Mouse (Mus musculus) gastrocnemius, adult 8-10 months (tissue): ENCODE data around the gene Zfp825. TPM values are rescaled to one million over a fixed set of nuclear protein-coding genes. Genes with fewer than 3 reads are reported as not detected.
"Not testable (repeated sequence)": the region's sequence is repeated elsewhere in the genome, so short reads cannot be mapped to it uniquely, and the experiment has no call there.

Experiments used
- DNase-seq, 2 experiments: peaks; one replicate each; pipeline ENCODE4 v3.0.0; 2022; ENCODE audit warnings: low spot score in 2 of 2
- total RNA-seq, 4 experiments: library from RNA; stranded (reverse); gene quantifications; 2 replicates each; pipeline ENCODE4 v1.2.4; 2022

Zfp825 gene
- total RNA-seq, result 1 to 10 TPM; 7.0 to 8.0 (median 7.5) TPM

DNA sequence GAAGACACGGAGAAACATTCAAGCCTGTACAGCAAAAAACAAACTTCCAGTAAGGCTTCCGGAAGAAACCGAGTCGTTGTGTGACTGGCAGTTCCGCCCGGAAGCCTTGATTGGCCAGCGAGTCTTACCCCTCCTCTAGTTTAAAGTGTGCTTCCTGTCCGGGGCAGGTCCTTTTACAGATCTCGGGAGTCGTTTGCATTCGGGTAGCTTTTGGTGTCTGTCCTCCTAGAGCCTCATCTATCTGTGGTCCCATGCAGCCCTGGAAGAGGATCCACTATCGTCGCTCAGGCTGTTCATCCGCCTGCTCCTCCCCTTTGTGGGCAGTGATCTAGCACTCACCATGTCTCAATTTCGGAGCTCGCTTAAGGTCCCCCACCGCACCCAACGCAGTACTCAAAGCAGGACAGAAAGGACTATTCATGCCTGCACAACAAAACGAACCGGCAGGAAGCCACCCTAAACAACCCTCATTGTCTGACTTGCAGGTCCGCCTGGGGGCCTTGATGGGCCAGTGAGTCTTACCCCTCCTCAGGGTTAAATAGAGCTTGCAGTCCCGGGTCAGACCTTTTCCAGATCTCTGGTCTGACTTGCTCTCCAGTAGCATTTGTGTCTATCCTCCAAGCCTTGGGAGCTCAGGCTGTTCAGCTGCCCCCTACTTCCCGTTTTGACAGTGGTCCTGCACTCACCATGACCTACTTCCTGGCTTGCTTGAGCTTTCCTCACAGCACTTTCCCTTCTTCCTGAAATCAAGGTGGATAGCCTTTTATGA lies at the start of gene Zfp825:
TSS of gene Zfp825 (minus strand) at position 82 of the 769 bp plus-strand sequence.
- peak; percentile 8 to 31 for DNase-seq

DNA sequence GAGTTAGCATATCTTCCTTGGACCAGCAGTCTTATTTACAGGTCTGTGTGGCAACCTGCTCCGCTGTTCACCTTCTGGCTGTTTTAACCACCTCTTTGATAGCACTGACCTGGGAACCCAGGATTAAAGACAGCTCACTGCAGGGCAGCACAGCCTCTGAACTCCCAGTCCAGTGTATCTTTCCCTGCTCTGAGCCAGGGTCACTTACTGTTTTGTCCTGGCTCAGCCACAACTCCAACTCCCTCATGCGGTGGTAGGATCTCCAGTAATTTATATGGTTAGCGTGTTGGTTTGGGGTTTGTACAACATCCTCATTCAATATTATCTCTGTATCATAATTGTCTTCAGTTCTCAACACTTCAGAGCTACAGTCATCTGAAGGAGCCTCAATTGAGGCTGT lies 41.6 kb upstream of the Zfp825 start:
- not testable (repeated sequence) for DNase-seq

DNA sequence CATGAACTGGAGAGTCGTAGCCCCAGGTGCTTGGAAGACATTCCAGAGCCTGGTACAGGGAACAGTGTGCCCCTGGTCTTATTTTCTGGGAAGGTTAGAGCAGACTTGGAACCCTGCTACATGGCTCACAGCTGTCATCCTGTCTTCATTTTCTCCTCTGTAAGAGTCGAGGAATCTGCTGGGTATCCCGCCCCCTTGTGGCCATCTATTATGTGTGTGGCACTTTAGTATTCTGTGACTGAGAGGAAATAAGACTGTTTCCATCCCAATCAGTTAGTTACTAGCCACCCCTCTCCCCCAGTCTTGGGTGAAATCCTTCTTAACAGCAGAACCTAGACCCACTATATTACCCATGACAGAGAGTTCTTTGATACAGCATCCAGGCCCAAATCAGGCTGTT lies 41.1 kb upstream of the Zfp825 start:
- DNase-seq, result peak; percentile 7 to 13

DNA sequence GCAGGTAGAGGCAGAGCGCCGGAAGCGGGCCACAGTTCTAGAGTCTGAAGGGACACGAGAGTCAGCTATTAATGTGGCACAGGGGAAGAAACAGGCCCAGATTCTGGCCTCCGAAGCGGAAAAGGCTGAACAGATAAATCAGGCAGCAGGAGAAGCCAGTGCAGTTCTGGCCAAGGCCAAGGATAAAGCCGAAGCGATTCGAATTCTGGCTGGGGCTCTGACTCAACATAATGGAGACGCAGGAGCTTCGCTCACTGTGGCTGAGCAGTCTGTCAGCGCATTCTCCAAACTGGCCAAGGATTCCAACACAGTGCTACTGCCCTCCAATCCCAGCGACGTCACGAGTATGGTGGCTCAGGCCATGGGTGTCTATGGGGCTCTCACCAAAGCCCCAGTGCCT lies 40.3 kb upstream of the Zfp825 start:
- DNase-seq, result no peak

DNA sequence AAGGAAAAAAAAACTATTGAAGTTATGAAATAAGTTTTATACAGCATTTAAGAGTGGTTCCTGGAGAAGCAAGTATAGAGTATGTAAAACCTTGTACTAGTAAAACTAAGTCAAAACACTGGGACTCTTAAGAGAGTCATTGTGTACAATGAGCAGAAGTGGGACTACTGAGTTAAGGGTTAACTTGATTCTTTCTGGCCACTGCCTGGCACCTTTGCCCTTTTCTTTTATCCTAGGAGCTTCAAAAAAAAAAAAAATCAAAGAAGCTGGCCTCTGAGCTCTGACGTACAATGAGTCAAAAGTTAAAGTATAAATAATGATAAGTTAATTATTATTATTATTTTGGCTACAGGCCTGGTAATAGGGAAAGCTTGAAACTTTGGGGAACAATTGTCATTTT lies 37.5 kb upstream of the Zfp825 start:
- not testable (repeated sequence) for DNase-seq

DNA sequence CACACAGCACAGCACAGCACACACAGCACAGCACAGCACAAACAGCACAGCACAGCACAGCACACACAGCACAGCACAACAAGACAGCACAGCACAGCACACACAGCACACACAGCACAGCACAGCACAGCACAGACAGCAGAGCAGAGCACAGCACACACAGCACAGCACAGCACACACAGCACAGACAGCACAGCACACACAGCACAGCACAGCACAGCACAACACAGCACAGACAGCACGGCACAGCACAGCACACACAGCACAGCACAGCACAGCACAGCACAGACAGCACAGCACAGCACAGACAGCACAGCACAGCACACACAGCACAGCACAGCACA lies 35.6 kb upstream of the Zfp825 start:
- not testable (repeated sequence) for DNase-seq

DNA sequence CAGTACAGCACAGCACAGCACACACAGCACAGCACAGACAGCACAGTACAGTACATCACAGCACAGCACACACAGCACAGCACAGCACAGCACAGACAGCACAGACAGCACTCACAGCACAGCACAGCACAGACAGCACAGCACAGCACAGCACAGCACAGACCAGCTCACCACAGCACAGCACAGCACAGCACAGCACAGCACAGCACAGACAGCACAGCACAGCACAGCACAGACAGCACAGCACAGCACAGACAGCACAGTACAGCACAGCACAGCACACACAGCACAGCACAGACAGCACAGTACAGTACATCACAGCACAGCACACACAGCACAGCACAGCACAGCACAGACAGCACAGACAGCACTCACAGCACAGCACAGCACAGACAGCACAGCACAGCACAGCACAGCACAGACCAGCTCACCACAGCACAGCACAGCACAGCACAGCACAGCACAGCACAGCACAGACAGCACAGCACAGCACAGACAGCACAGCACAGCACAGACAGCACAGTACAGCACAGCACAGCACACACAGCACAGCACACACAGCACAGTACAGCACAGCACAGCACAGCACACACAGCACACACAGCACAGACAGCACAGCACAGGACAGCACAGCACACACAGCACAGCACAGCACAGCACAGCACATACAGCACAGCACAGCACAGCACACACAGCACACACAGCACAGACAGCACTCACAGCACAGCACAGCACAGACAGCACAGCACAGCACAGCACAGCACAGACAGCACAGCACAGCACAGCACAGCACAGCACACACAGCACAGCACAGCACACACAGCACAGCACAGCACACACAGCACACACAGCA lies 35.0 kb upstream of the Zfp825 start:
- DNase-seq, result not testable (repeated sequence)

DNA sequence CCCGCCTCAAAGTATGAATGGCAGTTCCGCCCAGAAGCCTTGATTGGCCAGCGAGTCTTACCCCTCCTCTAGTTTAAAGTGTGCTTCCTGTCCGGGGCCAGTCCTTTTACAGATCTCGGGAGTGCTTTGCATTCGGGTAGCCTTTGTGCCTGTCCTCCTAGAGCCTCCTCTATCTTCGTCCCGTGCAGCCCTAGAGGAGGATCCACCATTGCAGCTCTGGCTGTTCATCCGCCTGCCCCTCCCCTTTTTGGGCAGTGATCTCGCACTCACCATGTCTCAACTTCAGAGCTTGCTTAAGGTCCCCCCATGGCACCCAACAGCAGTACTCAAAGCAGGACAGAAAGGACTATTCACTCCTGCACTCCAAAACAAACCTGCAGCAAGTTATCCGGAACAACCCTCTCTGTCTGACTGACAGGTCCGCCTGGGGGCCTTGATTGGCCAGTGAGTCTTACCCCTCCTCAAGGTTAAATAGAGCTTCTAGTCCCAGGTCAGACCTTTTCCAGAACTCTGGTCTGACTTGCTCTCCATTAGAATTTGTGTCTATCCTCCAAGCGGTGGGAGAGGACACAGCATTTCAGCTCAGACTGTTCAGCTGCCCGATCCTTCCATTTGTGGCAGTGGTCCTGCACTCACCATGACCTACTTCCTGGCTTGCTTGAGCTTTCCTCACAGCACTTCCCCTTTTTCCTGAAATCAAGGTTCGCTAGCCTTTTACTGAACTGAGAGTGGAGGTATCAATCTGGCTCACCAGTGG lies 28.9 kb upstream of the Zfp825 start:
- peak; percentile 42 to 52 for DNase-seq

DNA sequence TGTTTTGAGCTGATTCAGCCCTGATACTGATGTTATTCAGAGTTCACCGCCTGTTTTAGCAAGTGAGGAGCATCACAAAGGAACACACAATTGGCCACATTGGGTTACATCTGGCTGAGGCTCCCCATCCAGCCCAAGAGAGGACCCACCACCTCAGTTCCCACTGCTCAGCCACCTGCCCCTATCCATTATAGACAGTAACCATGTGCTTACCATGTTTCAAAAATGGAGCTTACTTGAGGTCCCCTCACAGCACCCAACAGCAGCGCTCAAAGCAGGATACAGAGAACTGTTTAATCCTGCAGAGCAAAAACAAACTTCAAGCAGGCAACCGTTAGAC lies 28.3 kb upstream of the Zfp825 start:
- not testable (repeated sequence) for DNase-seq

DNA sequence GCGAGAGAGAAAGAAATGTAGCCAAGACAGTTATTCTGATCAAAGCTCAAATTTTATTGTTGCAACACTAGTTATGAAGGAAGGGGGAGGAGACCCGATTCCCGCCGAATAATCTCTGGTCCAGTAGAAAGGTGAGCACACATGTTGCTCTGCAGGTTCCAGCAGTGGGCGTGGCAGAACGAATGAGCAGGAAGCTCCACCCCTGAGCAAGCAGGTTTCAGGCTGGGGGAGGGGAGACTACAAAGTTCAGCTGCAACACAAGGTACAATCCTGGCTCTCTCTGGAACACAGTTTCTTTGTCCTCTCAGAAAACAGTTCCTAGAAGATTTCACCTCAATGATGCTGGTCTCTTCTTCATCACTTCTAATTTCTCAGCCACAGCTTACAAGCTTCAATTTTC lies 14.2 kb upstream of the Zfp825 start:
- DNase-seq, result not testable (repeated sequence)

DNA sequence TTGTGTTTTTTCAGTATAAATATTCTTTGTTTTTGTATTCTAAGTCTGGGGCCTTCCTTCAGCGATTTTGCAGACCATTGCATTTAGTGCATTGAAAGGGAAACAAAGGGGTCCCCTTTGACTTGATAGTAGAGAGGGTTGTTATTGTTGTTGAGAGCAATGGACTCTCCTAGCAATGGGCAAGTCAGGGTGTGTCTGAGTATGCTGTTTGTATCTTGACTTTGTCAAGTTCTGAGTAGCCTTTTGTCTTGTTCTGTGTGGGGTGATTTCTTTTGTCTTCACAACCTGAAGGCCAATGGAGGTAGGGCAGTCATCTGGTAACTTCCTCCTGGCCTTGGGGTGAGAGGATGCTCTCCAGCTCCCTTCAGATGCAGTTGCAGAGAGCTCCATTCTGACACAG lies 9.1 kb upstream of the Zfp825 start:
- not testable (repeated sequence) for DNase-seq

DNA sequence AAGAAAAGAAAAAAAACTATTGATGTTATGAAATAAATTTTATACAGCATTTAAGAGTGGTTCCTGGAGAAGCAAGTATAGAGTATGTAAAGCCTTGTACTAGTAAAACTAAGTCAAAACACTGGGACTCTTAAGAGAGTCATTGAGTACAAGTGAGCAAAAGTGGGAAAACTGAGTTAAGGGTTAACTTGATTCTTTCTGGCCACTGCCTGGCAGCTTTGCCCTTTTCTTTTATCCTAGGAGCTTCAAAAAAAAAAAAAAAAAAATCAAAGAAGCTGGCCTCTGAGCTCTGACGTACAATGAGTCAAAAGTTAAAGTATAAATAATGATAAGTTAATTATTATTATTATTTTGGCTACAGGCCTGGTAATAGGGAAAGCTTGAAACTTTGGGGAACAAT lies 5.9 kb upstream of the Zfp825 start:
- DNase-seq, result not testable (repeated sequence)

DNA sequence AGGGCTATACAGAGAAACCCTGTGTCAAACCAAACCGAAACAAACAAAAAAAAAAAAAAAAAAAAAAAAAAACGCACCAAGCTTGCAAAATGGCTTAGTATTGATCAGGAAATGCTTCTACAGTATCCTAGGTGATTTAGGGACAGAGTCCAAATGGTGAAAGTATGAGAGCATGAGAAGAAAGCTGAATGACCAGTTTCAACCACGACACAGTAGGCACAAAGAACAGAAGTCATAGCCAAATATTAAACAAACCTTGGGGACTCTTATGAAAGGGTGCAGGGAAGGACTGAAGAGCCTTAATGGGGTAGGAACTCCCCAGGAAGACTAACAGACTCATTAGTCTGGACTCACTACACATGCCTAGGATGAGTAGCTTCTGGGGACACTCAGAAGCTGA lies 9.5 kb downstream of the Zfp825 start:
- DNase-seq, result not testable (repeated sequence)

DNA sequence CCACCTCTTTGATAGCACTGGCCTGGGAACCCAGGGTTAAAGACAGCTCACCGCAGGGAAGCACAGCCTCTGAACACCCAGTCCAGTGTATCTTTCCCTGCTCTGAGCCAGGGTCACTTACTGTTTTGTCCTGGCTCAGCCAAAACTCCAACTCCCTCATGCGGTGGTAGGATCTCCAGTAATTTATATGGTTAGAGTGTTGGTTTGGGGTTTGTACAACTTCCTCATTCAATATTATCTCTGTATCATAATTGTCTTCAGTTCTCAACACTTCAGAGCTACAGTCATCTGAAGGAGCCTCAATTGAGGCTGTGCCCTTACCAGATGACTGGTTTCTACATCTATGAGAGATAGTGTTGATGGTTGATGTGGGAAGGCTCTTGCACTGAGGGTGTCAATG lies 22.3 kb downstream of the Zfp825 start:
- DNase-seq, result not testable (repeated sequence)

DNA sequence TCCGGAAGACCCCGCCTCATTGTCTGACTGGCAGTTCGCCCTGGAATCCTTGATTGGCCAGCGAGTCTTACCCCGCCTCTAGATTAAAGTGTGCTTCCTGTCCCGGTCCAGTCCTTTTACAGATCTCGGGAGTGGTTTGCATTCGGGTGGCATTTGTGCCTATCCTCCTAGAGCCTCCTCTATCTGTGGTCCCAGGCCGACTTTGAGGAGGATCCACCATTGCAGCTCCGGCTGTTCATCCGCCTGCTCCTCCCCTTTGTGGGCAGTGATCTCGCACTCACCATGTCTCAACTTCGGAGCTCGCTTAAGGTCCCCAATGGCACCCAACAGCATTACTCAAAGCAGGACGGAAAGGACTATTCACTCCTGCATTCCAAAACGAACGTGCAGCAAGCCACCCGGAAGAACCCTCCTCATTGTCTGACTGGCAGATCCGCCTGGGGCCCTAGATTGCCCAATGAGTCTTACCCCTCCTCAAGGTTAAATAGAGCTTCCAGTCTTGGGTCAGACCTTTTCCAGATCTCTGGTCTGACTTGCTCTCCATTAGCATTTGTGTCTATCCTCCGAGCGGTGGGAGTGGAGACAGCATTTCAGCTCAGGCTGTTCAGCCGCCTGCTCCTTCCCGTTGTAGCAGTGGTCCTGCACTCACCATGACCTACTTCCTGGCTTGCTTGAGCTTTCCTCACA lies 30.9 kb downstream of the Zfp825 start:
- DNase-seq, result peak; percentile 46 to 66

DNA sequence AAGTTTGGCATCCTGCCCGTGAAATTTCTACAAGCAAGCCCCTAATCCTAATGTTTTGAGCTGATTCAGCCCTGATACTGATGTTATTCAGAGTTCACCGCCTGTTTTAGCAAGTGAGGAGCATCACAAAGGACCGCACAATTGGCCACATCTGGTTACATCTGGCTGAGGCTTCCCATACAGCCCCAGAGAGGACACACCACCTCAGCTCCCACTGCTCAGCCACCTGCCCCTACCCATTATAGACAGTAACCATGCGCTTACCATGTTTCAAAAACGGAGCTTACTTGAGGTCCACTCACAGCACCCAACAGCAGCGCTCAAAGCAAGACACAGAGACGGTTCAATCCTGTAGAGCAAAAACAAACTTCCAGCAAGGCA lies 31.5 kb downstream of the Zfp825 start:
- not testable (repeated sequence) for DNase-seq

DNA sequence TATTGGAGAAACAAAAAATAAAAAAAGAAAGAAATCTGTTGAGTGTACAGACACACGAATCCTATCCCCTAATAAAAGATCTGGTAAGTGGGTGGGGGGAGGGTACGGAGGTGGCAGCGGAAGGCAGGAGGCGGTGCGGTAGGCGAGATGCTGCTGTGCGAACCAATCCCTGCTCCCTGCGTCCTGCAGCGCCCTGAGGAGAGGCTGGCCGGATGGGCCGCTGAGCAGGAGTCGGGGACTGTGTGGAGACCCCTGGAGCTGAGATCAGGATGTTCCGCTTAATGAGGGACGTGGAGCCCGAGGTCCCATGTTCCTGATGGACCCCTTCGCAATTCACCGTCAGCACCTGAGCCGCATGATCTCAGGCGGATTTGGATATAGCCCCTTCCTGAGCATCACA lies 53.9 kb downstream of the Zfp825 start:
- no peak for DNase-seq
